Mouse (Mus musculus) thymus, postnatal 0 days (tissue): Measurements from ENCODE around the gene Tubd1. TPM values are rescaled to one million over a fixed set of nuclear protein-coding genes. Genes with fewer than 3 reads are reported as not detected.

ENCODE experiments used
- DNase-seq: peaks from one replicate; pipeline ENCODE4 v3.0.0-alpha.2; 2015; ENCODE audit warnings: low spot score
- polyA plus RNA-seq: library from polyadenylated mRNA; unstranded; fragments of >200 nt; fragmentation: Nextera tagmentation; extraction: Ambion mirVana; gene quantifications from 2 replicates; pipeline ENCODE4 v1.2.1, GENCODE M21; 2015

Gene Tubd1
- polyA plus RNA-seq, 1 experiment from 2014 or later: 17.2 TPM

- no peak for DNase-seq
Measured at GRCm38 (mm10) chr11:86558258-86558657, 13.5 kb downstream of the Tubd1 start.

- peak; percentile 63 for DNase-seq
Measured at GRCm38 (mm10) chr11:86568425-86568824, 23.6 kb downstream of the Tubd1 start.

GRCm38 (mm10) chr11:86570261-86570746 lies 25.5 kb downstream of the Tubd1 start:
- DNase-seq: no peak

- no peak for DNase-seq
Measured at GRCm38 (mm10) chr11:86571047-86571855, 26.5 kb downstream of the Tubd1 start.

GRCm38 (mm10) chr11:86571871-86572270 lies 27.1 kb downstream of the Tubd1 start:
- no peak for DNase-seq

- DNase-seq: no peak
Measured at GRCm38 (mm10) chr11:86572623-86573022, 27.8 kb downstream of the Tubd1 start.

- peak; percentile 60 for DNase-seq
Measured at GRCm38 (mm10) chr11:86573646-86574231, 28.9 kb downstream of the Tubd1 start.

GRCm38 (mm10) chr11:86574408-86574807 lies 29.6 kb downstream of the Tubd1 start:
- no peak for DNase-seq

- DNase-seq: no peak
Measured at GRCm38 (mm10) chr11:86575632-86576378, 31.0 kb downstream of the Tubd1 start.

- DNase-seq: peak; percentile 42
Measured at GRCm38 (mm10) chr11:86577231-86577630, 32.4 kb downstream of the Tubd1 start.

- no peak for DNase-seq
Measured at GRCm38 (mm10) chr11:86578106-86578808, 33.5 kb downstream of the Tubd1 start.

- DNase-seq: peak; percentile 60
Measured at GRCm38 (mm10) chr11:86578809-86579730, 34.3 kb downstream of the Tubd1 start.

- DNase-seq: no peak
Measured at GRCm38 (mm10) chr11:86579731-86580318, 35.0 kb downstream of the Tubd1 start.

- DNase-seq: peak; percentile 45
Measured at GRCm38 (mm10) chr11:86580319-86581113, 35.7 kb downstream of the Tubd1 start.

- peak; percentile 79 for DNase-seq
Measured at GRCm38 (mm10) chr11:86581250-86581753, 36.5 kb downstream of the Tubd1 start.

GRCm38 (mm10) chr11:86581943-86582542 lies 37.3 kb downstream of the Tubd1 start:
- DNase-seq: peak; percentile 66

GRCm38 (mm10) chr11:86582543-86583260 lies 37.9 kb downstream of the Tubd1 start:
- no peak for DNase-seq
